Mouse (Mus musculus) embryonic facial prominence, embryonic 11.5 days (tissue): Measurements from ENCODE around the gene Lpin2. TPM values are rescaled to one million over a fixed set of nuclear protein-coding genes. Genes with fewer than 3 reads are reported as not detected.

Experiments used
- ATAC-seq: fragments of 200-750 bp; cut with Nextera tagmentation; replicated peaks from 2 replicates; pipeline ENCODE4 v1.8.0; 2017; ENCODE audit warnings: low read depth; ENCODE audit not compliant: insufficient number of reproducible peaks, low FRiP score, low TSS enrichment
- DNase-seq: peaks from one replicate; pipeline ENCODE4 v3.0.0-alpha.2; 2015; ENCODE audit warnings: low spot score
- H3K27ac ChIP-seq: fragments of 300-500 bp; sonication (generic); replicated peaks from 2 replicates; pipeline ENCODE4 v1.5.1; 2014; ENCODE audit warnings: mild to moderate bottlenecking, low read depth, low read length, control low read depth
- H3K27me3 ChIP-seq: fragments of 300-500 bp; sonication (generic); 2 replicates; pipeline ENCODE4 v1.6.1; 2014; ENCODE audit warnings: mild to moderate bottlenecking, low read length, moderate library complexity, mixed read lengths; ENCODE audit not compliant: control insufficient read depth, insufficient read depth
- H3K36me3 ChIP-seq: fragments of 300-500 bp; sonication (generic); replicated peaks from 2 replicates; pipeline ENCODE4 v1.6.1; 2014; ENCODE audit warnings: low read depth, mild to moderate bottlenecking, low read length, moderate library complexity, mixed read lengths; ENCODE audit not compliant: control insufficient read depth, insufficient read depth
- H3K4me1 ChIP-seq: fragments of 300-500 bp; sonication (generic); 2 replicates; pipeline ENCODE4 v1.6.1; 2014; ENCODE audit warnings: low read length, mixed read lengths; ENCODE audit not compliant: control insufficient read depth, insufficient read depth
- H3K4me2 ChIP-seq: fragments of 300-500 bp; sonication (generic); 2 replicates; pipeline ENCODE4 v1.6.1; 2014; ENCODE audit warnings: low read depth, mild to moderate bottlenecking, control low read depth, low read length, moderate library complexity
- H3K4me3 ChIP-seq: fragments of 300-500 bp; sonication (generic); 2 replicates; pipeline ENCODE4 v1.5.1; 2014; ENCODE audit warnings: low read depth, low read length, control low read depth
- H3K9ac ChIP-seq: fragments of 300-500 bp; sonication (generic); replicated peaks from 2 replicates; pipeline ENCODE4 v1.6.1; 2014; ENCODE audit warnings: mild to moderate bottlenecking, control low read depth, low read length
- H3K9me3 ChIP-seq: fragments of 300-500 bp; sonication (generic); replicated peaks from 2 replicates; pipeline ENCODE4 v1.6.1; 2016; ENCODE audit warnings: mild to moderate bottlenecking, low read length, inconsistent platforms, mixed read lengths; ENCODE audit not compliant: control insufficient read depth
- WGBS: fragments of 180-500 bp; shearing (Covaris S2); extraction: QIAGEN DNeasy Blood & Tissue Kit; methylation state at CpG from one replicate; pipeline ENCODE4 v1.1.7; 2014; 5-methylcytosine and 5-hydroxymethylcytosine counted together
- polyA plus RNA-seq: library from polyadenylated mRNA; unstranded; fragments of >200 nt; fragmentation: Nextera tagmentation; extraction: Ambion mirVana; gene quantifications from 2 replicates; pipeline ENCODE4 v1.2.1, GENCODE M21; 2014

Lpin2 gene
- polyA plus RNA-seq, 1 experiment from 2014 or later: 46.3 TPM

DNA sequence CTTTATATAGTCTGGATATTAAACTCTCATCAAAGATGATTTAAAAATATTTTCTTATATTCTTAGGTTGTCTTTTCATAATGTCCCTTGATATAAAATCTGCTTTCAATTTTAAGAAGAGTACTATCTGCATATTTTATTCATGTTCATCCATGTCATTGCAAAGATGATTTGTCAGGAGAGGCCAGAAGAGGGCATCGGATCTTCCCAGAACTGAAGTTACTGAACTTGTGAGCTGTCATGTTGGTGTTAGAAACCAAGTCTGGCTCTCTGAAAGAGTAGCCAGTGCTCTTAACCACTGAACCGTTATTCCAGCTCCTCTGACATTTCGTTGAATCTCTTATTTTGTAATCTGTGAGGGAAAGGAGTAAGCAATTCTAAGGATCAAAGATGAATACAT lies 17.0 kb downstream of the Lpin2 start:
- WGBS: 80% methylated on average over 3 of the region's 3 CpGs
- no peak for ATAC-seq
- no peak overlapping the region for H3K9ac ChIP-seq
- no peak for DNase-seq
- no peaks in the 10 kb centered on the region for H3K4me1 ChIP-seq
- no peak overlapping the region for H3K4me2 ChIP-seq
- no peak overlapping the region for H3K4me3 ChIP-seq
- no peaks in the 10 kb centered on the region for H3K36me3 ChIP-seq
- no peaks in the 10 kb centered on the region for H3K27me3 ChIP-seq
- H3K27ac ChIP-seq: no peak overlapping the region
- H3K9me3 ChIP-seq: no peaks in the 10 kb centered on the region

DNA sequence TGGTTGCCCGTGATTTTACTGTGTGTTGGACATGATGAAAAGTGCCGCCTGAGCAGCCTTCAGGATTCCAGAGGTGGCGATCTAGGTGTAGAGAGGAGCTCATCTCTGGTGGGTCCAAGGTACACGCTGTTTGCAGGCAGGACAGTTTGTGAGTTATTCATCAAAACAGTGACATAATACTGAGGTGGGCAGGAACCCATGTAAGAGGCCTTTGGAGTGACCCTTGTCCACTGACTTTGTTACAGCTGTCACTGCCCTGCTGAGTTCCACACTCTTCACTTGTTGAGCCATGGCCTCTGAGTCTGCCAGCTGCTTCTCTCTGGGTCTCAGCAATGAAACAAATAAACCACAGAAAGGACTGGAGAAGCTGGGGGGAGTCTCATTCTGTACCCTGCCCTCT lies 19.8 kb downstream of the Lpin2 start:
- Histone ChIP-seq H3K27me3 (no peaks in the 10 kb centered on the region), H3K9ac (no peak overlapping the region), H3K27ac (no peak overlapping the region; the same call in 1 of the 2 replicates), H3K4me1 (no peaks in the 10 kb centered on the region), H3K9me3 (no peaks in the 10 kb centered on the region), H3K36me3 (no peaks in the 10 kb centered on the region), H3K4me2 (no peak overlapping the region), H3K4me3 (no peak overlapping the region)
- ATAC-seq: no peak
- DNase-seq: no peak
- WGBS: 82% methylated on average over 4 of the region's 4 CpGs

DNA sequence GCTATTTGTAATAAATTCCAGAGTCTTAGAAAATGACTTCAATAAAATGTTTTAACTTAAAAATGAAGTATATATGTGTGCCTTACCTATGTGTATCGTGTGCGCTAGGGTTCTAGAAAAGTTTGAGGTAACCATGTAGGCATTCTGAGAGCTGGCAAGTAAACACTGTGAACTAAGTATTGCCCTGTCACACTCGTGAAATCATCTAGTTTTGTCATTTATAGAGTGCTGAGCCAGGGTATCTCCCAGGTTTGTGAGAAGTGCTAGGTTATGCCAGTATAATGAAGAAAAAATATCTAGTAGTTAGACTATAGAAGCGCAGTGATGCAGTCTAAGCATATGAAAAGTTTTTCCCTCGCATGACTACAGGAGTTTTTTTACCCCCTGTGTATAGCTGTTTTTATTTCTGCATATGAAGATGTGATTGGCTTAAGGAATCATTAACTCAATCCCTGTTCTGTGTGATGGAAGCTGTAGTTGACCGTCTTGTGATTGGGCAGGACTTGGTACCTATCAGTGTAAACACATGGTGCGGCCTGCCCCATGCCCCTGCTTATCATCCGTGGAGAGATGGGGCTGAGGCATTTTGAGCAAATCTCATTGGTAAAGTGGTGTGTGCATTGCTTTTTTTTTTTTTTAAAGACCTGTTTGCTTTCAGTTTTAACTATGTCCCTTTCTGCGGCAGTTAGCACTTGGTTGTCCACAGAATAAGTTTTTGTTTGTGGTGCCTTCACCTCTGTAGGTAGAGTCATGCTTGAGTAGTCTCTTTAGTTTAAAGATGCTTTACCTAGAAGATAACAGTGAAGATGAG lies 21.8 kb downstream of the Lpin2 start:
- no peak for DNase-seq

DNA sequence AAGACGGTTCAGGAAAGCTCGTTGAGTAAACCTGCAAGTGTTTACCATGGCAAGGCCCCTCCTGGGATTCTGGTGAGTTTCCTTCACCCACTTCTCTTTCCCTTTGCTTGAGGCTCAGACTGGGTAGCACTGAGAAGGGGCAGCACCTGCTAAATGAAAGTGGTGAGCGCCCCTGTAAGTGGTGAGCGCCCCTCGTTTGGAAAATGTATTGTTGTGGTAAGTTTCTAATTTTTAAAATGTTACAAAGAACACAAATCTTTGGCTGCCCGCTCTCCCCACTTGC lies 22.4 kb downstream of the Lpin2 start:
- DNase-seq: no peak
- Histone ChIP-seq H3K36me3 (no peaks in the 10 kb centered on the region), H3K27me3 (no peaks in the 10 kb centered on the region), H3K4me2 (no peak overlapping the region), H3K9me3 (no peaks in the 10 kb centered on the region), H3K9ac (no peak overlapping the region), H3K4me1 (no peaks in the 10 kb centered on the region), H3K27ac (no peak overlapping the region), H3K4me3 (no peak overlapping the region)
- WGBS: 83% methylated on average over 6 of the region's 6 CpGs
- no peak for ATAC-seq

More for the DNA sequence above, 21.8 kb downstream of the Lpin2 start:
- Histone ChIP-seq H3K4me3 (no peak overlapping the region), H3K27ac (no peak overlapping the region), H3K9me3 (no peaks in the 10 kb centered on the region), H3K4me2 (no peak overlapping the region), H3K4me1 (no peaks in the 10 kb centered on the region), H3K9ac (no peak overlapping the region), H3K27me3 (no peaks in the 10 kb centered on the region), H3K36me3 (no peaks in the 10 kb centered on the region)
- 90% methylated on average over 9 of the region's 9 CpGs for WGBS
- ATAC-seq: no peak

- H3K4me3 ChIP-seq: no peak overlapping the region
- no peaks in the 10 kb centered on the region for H3K27me3 ChIP-seq
- H3K4me2 ChIP-seq: no peak overlapping the region
- 72% methylated on average over 12 of the region's 12 CpGs for WGBS
- ATAC-seq (no peak), DNase-seq (no peak)
- H3K9ac ChIP-seq: no peak overlapping the region
- no peaks in the 10 kb centered on the region for H3K4me1 ChIP-seq
- no peak overlapping the region for H3K27ac ChIP-seq
- H3K36me3 ChIP-seq: no peaks in the 10 kb centered on the region
- no peaks in the 10 kb centered on the region for H3K9me3 ChIP-seq
These were observed 24.0 kb downstream of the Lpin2 start for GRCm38 (mm10) chr17:71206136-71206893.

GRCm38 (mm10) chr17:71207268-71207667 lies 24.9 kb downstream of the Lpin2 start:
- DNase-seq: no peak
- no peaks in the 10 kb centered on the region for H3K9me3 ChIP-seq
- ATAC-seq: no peak
- no peak overlapping the region for H3K27ac ChIP-seq
- H3K27me3 ChIP-seq: no peaks in the 10 kb centered on the region
- 97% methylated on average over 3 of the region's 3 CpGs for WGBS
- no peak overlapping the region for H3K9ac ChIP-seq
- H3K36me3 ChIP-seq: no peaks in the 10 kb centered on the region
- no peak overlapping the region for H3K4me3 ChIP-seq
- no peaks in the 10 kb centered on the region for H3K4me1 ChIP-seq
- H3K4me2 ChIP-seq: no peak overlapping the region

GRCm38 (mm10) chr17:71208376-71208775 lies 26.0 kb downstream of the Lpin2 start:
- no peak overlapping the region for H3K4me2 ChIP-seq
- no peaks in the 10 kb centered on the region for H3K36me3 ChIP-seq
- H3K27me3 ChIP-seq: no peaks in the 10 kb centered on the region
- no peak overlapping the region for H3K4me3 ChIP-seq
- no peak overlapping the region for H3K9ac ChIP-seq
- DNase-seq: no peak
- 92% methylated on average over 1 of the region's 1 CpGs for WGBS
- no peak overlapping the region for H3K27ac ChIP-seq
- no peak for ATAC-seq
- no peaks in the 10 kb centered on the region for H3K9me3 ChIP-seq
- no peaks in the 10 kb centered on the region for H3K4me1 ChIP-seq

- DNase-seq: no peak
- Histone ChIP-seq H3K9ac (no peak overlapping the region), H3K27ac (no peak overlapping the region), H3K4me1 (no peaks in the 10 kb centered on the region), H3K4me3 (no peak overlapping the region), H3K9me3 (no peaks in the 10 kb centered on the region), H3K27me3 (no peaks in the 10 kb centered on the region), H3K4me2 (no peak overlapping the region), H3K36me3 (no peaks in the 10 kb centered on the region)
- WGBS: 96% methylated on average over 1 of the region's 1 CpGs
- ATAC-seq: no peak
These were observed 26.6 kb downstream of the Lpin2 start for GRCm38 (mm10) chr17:71208921-71209320.
